Mouse (Mus musculus) lung, postnatal 0 days (tissue): ENCODE results near the gene Adam30.

Experiments used
- CTCF ChIP-seq: IDR thresholded peaks from 2 replicates; pipeline ENCODE4 v1.5.1; 2016; ENCODE audit warnings: antibody characterized with exemption, mild to moderate bottlenecking
- EP300 ChIP-seq: IDR thresholded peaks from 2 replicates; pipeline ENCODE4 v1.6.1; 2016; ENCODE audit warnings: antibody characterized with exemption, mild to moderate bottlenecking, control low read depth

DNA sequence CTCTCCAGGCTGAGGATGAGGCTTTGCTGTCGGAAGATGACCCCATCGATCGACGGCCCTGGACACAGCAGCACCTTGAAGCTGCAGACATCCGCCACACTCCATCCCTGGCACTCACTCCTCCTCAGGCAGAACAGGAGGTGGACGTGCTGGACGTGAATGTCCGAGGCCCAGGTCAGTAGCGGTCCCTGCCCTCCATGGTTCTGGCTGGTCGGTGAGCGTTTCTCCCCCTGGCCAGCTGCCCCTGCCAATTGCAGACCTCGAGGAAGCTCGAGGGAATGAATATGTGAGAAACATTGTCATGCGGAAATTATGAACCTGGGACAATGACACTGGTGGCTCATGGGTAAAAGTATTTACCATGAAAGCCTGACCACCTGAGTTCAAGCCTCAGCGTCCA lies 19.0 kb upstream of the Adam30 start:
- TF ChIP-seq CTCF (no peak), EP300 (no peak)
